In genomic region chr17:30193615-30194014, GRCm38 (mm10) we compare ENCODE assay signal across 14 mouse cellular contexts.
DNase-seq lines count a peak whose midpoint lies in the region; ATAC-seq lines count a peak whose summit lies in the region.
"Had no signal": no experiment of that assay in that cellular context is flagged by ENCODE, and none has a peak within 500 bp of the region (broad histone marks: within the 10 kb centered on the region; RNA-seq: fewer than 3 reads in every experiment).

No protein-coding gene starts in this region.

- peak; percentile 2 for DNase-seq in cerebellum, adult 11-12 months
- DNase-seq in cerebellum, postnatal 4 days (ENCODE audit: low spot score in 2 of 2): no peak
- DNase-seq in heart, postnatal 4 days: peak; percentile 3
- DNase-seq in left cerebral cortex, postnatal 36 days (ENCODE audit: low spot score in 2 of 2): peak; percentile 3 to 5
- no peak for DNase-seq in left cerebral cortex, postnatal 25 days (ENCODE audit: low spot score in 2 of 2)
- DNase-seq in urinary bladder, postnatal 25 days (ENCODE audit: low spot score): peak; percentile 2
- DNase-seq in urinary bladder, adult 18-20 months (ENCODE audit: low spot score in 2 of 2): no peak
- DNase-seq: cerebellum, adult 8-10 months; forebrain, postnatal 0 days; left cerebral cortex, postnatal 4 days; lung, postnatal 10 days had no signal

- no peak overlapping the region for H3K9ac ChIP-seq in heart, embryonic 12.5 days
- H3K9ac ChIP-seq: forebrain, postnatal 0 days; liver, embryonic 14.5 days had no signal

- H3K27me3 ChIP-seq in heart, embryonic 12.5 days (replicated peaks): no peaks in the 10 kb centered on the region
- H3K27me3 ChIP-seq: Patski had no signal

- 45% methylated on average over 2 of the region's 2 CpGs for WGBS in heart, embryonic 12.5 days

- H3K27ac ChIP-seq in heart, embryonic 12.5 days (ENCODE audit: poor library complexity, severe bottlenecking): no peak overlapping the region
- H3K27ac ChIP-seq: liver, embryonic 14.5 days had no signal

- peaks cover 11% of the 10 kb centered on the region for H3K36me3 ChIP-seq in heart, embryonic 12.5 days

- H3K4me1 ChIP-seq in heart, embryonic 12.5 days (replicated peaks): peaks cover 91% of the 10 kb centered on the region

- no peaks in the 10 kb centered on the region for H3K9me3 ChIP-seq in heart, embryonic 12.5 days (replicated peaks)

- no peak overlapping the region for H3K4me3 ChIP-seq in heart, embryonic 12.5 days

- intact Hi-C loops in left cerebral cortex, postnatal 36 days (cut with DNase I): loop anchor here (5.0 kb wide), 1 partner anchor 306 kb away; no protein-coding TSS in a partner anchor
- intact Hi-C loops in left cerebral cortex, postnatal 25 days (cut with DNase I): loop anchor here (2.0 kb wide), 1 partner anchor 79 kb away; no protein-coding TSS in a partner anchor

- no peak for ATAC-seq in heart, embryonic 12.5 days (ENCODE audit: insufficient number of reproducible peaks, low FRiP score)
- ATAC-seq: forebrain, postnatal 0 days; Patski had no signal

- H3K4me2 ChIP-seq in heart, embryonic 12.5 days: no peak overlapping the region

Comparison
In these comparisons a context has a peak if more than half of its experiments do, and no peak if none do; other contexts are left out.
1. DNase-seq: peak in cerebellum, adult 11-12 months (single experiment), heart, postnatal 4 days (single experiment), left cerebral cortex, postnatal 36 days (2 of 2) and urinary bladder, postnatal 25 days (single experiment); none in cerebellum, postnatal 4 days (0 of 2), left cerebral cortex, postnatal 25 days (0 of 2) and urinary bladder, adult 18-20 months (0 of 2).